Mouse (Mus musculus) heart, postnatal 36 days (tissue): Measurements from ENCODE around the gene Unc79. TPM values are rescaled to one million over a fixed set of nuclear protein-coding genes. Genes with fewer than 3 reads are reported as not detected.

Experiments
- DNase-seq, 2 experiments: peaks; one replicate each; pipeline ENCODE4 v3.0.0; 2021 to 2022
- intact Hi-C: fragments of 180-260 bp; cut with DNase I; formaldehyde crosslinking; loops from one replicate; pipeline ENCODE4 v1.15.1; 2025
- total RNA-seq, 2 experiments: library from RNA; stranded (reverse); gene quantifications; 2 replicates each; pipeline ENCODE4 v1.2.3; 2021

The Unc79 gene
- total RNA-seq = not detected

GRCm38 (mm10) chr12:102948778-102949394, at the start of gene Unc79:
Gene Unc79 (plus strand): TSS chr12:102948859.
- intact Hi-C loops = no loop called here
- peak; percentile 4 for DNase-seq

GRCm38 (mm10) chr12:102899091-102899490, 49.6 kb upstream of the Unc79 start, which contains the start of gene Cox8c:
Gene Cox8c (plus strand): TSS chr12:102899316.
- intact Hi-C loops = no loop called here
- DNase-seq = no peak

- DNase-seq = no peak
- intact Hi-C loops = no loop called here
Observed at GRCm38 (mm10) chr12:102908191-102908590, 40.5 kb upstream of the Unc79 start.

GRCm38 (mm10) chr12:102916073-102916472, 32.6 kb upstream of the Unc79 start:
- intact Hi-C loops = no loop called here
- no peak for DNase-seq

GRCm38 (mm10) chr12:102929764-102930163, 18.9 kb upstream of the Unc79 start:
- no peak for DNase-seq
- intact Hi-C loops = no loop called here

- intact Hi-C loops = no loop called here
- no peak for DNase-seq
Observed at GRCm38 (mm10) chr12:102930335-102930734, 18.3 kb upstream of the Unc79 start.

- no peak for DNase-seq
- intact Hi-C loops = no loop called here
Observed at GRCm38 (mm10) chr12:102930789-102931188, 17.9 kb upstream of the Unc79 start.

GRCm38 (mm10) chr12:102935892-102936291, 12.8 kb upstream of the Unc79 start:
- intact Hi-C loops = no loop called here
- no peak for DNase-seq

- DNase-seq = no peak
- intact Hi-C loops = no loop called here
Observed at GRCm38 (mm10) chr12:102945571-102945970, 3.1 kb upstream of the Unc79 start.

GRCm38 (mm10) chr12:102947826-102948225, 833 bp upstream of the Unc79 start:
- intact Hi-C loops = no loop called here
- no peak for DNase-seq

- intact Hi-C loops = no loop called here
- peak; percentile 27 to 34 for DNase-seq
Observed at GRCm38 (mm10) chr12:102949395-102950208, 943 bp downstream of the Unc79 start.

GRCm38 (mm10) chr12:102960051-102960775, 11.6 kb downstream of the Unc79 start:
- intact Hi-C loops = no loop called here
- DNase-seq = no peak

- no peak for DNase-seq
- intact Hi-C loops = no loop called here
Observed at GRCm38 (mm10) chr12:102961066-102961465, 12.4 kb downstream of the Unc79 start.

GRCm38 (mm10) chr12:102964486-102964885, 15.8 kb downstream of the Unc79 start:
- no peak for DNase-seq
- intact Hi-C loops = no loop called here

GRCm38 (mm10) chr12:102980584-102980983, 31.9 kb downstream of the Unc79 start:
- DNase-seq = no peak
- intact Hi-C loops = no loop called here

- DNase-seq = no peak
- intact Hi-C loops = no loop called here
Observed at GRCm38 (mm10) chr12:102981543-102981942, 32.9 kb downstream of the Unc79 start.

GRCm38 (mm10) chr12:102985401-102985800, 36.7 kb downstream of the Unc79 start:
- intact Hi-C loops = no loop called here
- no peak for DNase-seq

- intact Hi-C loops = no loop called here
- DNase-seq = no peak
Observed at GRCm38 (mm10) chr12:102987736-102988135, 39.1 kb downstream of the Unc79 start.

- intact Hi-C loops = no loop called here
- DNase-seq = no peak
Observed at GRCm38 (mm10) chr12:103008491-103008890, 59.8 kb downstream of the Unc79 start.

- intact Hi-C loops = no loop called here
- DNase-seq = peak in 1 of 2 experiments; percentile 7
Observed at GRCm38 (mm10) chr12:103018161-103018560, 69.5 kb downstream of the Unc79 start.

- intact Hi-C loops = no loop called here
- no peak for DNase-seq
Observed at GRCm38 (mm10) chr12:103036692-103037091, 88.0 kb downstream of the Unc79 start.
